Mouse (Mus musculus): ENCODE results near the gene Fibp. TPM values are rescaled to one million over a fixed set of nuclear protein-coding genes. Genes with fewer than 3 reads are reported as not detected.

Gene Fibp
- polyA plus RNA-seq, 1 experiment from 2014 or later = 169 TPM

DNA sequence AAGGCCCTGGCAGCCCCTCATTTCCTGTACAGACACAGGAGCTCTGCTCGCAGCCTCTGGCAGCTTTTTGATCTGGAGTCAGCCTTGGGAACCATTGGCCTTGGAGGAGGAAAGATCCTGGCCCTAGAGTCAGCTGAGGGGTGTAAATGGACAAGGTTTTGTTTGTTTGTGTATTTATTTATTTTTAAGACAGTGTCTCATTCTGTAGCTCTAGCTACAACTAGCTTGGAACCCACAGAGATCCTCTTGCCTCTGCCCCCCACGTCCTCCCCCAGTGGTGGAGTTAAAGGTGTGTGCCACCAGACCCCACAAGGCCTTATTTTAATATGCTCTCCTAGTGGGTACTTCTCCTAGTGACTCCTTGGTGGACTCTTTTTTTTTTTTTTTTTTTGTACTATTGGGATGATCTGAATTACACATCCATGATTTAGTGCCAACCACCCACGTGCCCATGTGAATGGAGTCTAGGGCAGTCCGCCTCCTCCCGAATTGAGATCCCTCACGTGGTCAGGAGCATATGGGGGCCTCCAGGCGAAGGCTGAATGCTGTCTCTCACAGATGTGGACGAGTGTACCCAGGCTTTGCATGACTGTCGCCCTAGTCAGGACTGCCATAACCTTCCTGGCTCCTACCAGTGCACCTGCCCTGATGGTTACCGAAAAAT, 16.7 kb downstream of the Fibp start:
- Histone ChIP-seq H3K27me3 (ENCODE audit: control insufficient read depth, insufficient read depth, low read length) (no peaks in the 10 kb centered on the region), H3K4me1 (ENCODE audit: control insufficient read depth, insufficient read depth, low read length) (peaks cover 21% of the 10 kb centered on the region), H3K36me3 (ENCODE audit: control insufficient read depth, insufficient read depth, low read length) (peaks cover 14% of the 10 kb centered on the region), H3K9ac (replicated peaks; ENCODE audit: low read length) (no peak overlapping the region), H3K9me3 (ENCODE audit: control insufficient read depth, low read length) (no peaks in the 10 kb centered on the region), H3K27ac (replicated peaks; ENCODE audit: low read depth, low read length) (no peak overlapping the region), H3K4me3 (replicated peaks; ENCODE audit: low read depth, low read length) (no peak overlapping the region), H3K4me2 (ENCODE audit: low read length) (no peak overlapping the region)
- DNase-seq = no peak
- 87% methylated on average over 10 of the region's 10 CpGs for WGBS
- no peak for ATAC-seq (ENCODE audit: low FRiP score, low TSS enrichment)

GRCm38 (mm10) chr19:5477668-5478300, 17.4 kb downstream of the Fibp start:
- Histone ChIP-seq H3K4me3 (replicated peaks; ENCODE audit: low read depth, low read length) (no peak overlapping the region), H3K27me3 (ENCODE audit: control insufficient read depth, insufficient read depth, low read length) (no peaks in the 10 kb centered on the region), H3K4me1 (ENCODE audit: control insufficient read depth, insufficient read depth, low read length) (peaks cover 21% of the 10 kb centered on the region), H3K4me2 (ENCODE audit: low read length) (no peak overlapping the region), H3K9ac (replicated peaks; ENCODE audit: low read length) (no peak overlapping the region), H3K9me3 (ENCODE audit: control insufficient read depth, low read length) (no peaks in the 10 kb centered on the region), H3K27ac (replicated peaks; ENCODE audit: low read depth, low read length) (no peak overlapping the region), H3K36me3 (ENCODE audit: control insufficient read depth, insufficient read depth, low read length) (peaks cover 20% of the 10 kb centered on the region)
- ATAC-seq (ENCODE audit: low FRiP score, low TSS enrichment) = no peak
- no peak for DNase-seq
- 92% methylated on average over 18 of the region's 18 CpGs for WGBS

- Histone ChIP-seq H3K9me3 (ENCODE audit: control insufficient read depth, low read length) (no peaks in the 10 kb centered on the region), H3K4me3 (replicated peaks; ENCODE audit: low read depth, low read length) (no peak overlapping the region), H3K27me3 (ENCODE audit: control insufficient read depth, insufficient read depth, low read length) (no peaks in the 10 kb centered on the region), H3K4me1 (ENCODE audit: control insufficient read depth, insufficient read depth, low read length) (peaks cover 8% of the 10 kb centered on the region; the same call in 1 of the 2 replicates), H3K36me3 (ENCODE audit: control insufficient read depth, insufficient read depth, low read length) (peaks cover 42% of the 10 kb centered on the region), H3K4me2 (ENCODE audit: low read length) (no peak overlapping the region), H3K27ac (replicated peaks; ENCODE audit: low read depth, low read length) (no peak overlapping the region), H3K9ac (replicated peaks; ENCODE audit: low read length) (no peak overlapping the region)
- WGBS = 92% methylated on average over 10 of the region's 10 CpGs
- DNase-seq (no peak), ATAC-seq (ENCODE audit: low FRiP score, low TSS enrichment) (no peak)
Measured at GRCm38 (mm10) chr19:5480016-5480415, 19.6 kb downstream of the Fibp start.

GRCm38 (mm10) chr19:5481398-5481797, 21.0 kb downstream of the Fibp start:
- H3K4me3 ChIP-seq (replicated peaks; ENCODE audit: low read depth, low read length) = no peak overlapping the region
- H3K9ac ChIP-seq (replicated peaks; ENCODE audit: low read length) = no peak overlapping the region
- H3K4me2 ChIP-seq (ENCODE audit: low read length) = no peak overlapping the region
- WGBS = 90% methylated on average over 10 of the region's 10 CpGs
- no peak for DNase-seq
- ATAC-seq (ENCODE audit: low FRiP score, low TSS enrichment) = no peak
- H3K27ac ChIP-seq (replicated peaks; ENCODE audit: low read depth, low read length) = no peak overlapping the region
- H3K27me3 ChIP-seq (ENCODE audit: control insufficient read depth, insufficient read depth, low read length) = no peaks in the 10 kb centered on the region
- H3K9me3 ChIP-seq (ENCODE audit: control insufficient read depth, low read length) = no peaks in the 10 kb centered on the region
- no peaks in the 10 kb centered on the region for H3K4me1 ChIP-seq (ENCODE audit: control insufficient read depth, insufficient read depth, low read length)
- H3K36me3 ChIP-seq (ENCODE audit: control insufficient read depth, insufficient read depth, low read length) = peaks cover 56% of the 10 kb centered on the region

GRCm38 (mm10) chr19:5483386-5484359, 23.3 kb downstream of the Fibp start:
- ATAC-seq (ENCODE audit: low FRiP score, low TSS enrichment) (no peak), DNase-seq (no peak)
- peaks cover 13% of the 10 kb centered on the region for H3K4me1 ChIP-seq (ENCODE audit: control insufficient read depth, insufficient read depth, low read length)
- peaks cover 56% of the 10 kb centered on the region for H3K36me3 ChIP-seq (ENCODE audit: control insufficient read depth, insufficient read depth, low read length)
- H3K27ac ChIP-seq (replicated peaks; ENCODE audit: low read depth, low read length) = no peak overlapping the region
- H3K27me3 ChIP-seq (ENCODE audit: control insufficient read depth, insufficient read depth, low read length) = no peaks in the 10 kb centered on the region
- no peak overlapping the region for H3K4me3 ChIP-seq (replicated peaks; ENCODE audit: low read depth, low read length)
- 94% methylated on average over 19 of the region's 19 CpGs for WGBS
- no peaks in the 10 kb centered on the region for H3K9me3 ChIP-seq (ENCODE audit: control insufficient read depth, low read length)
- no peak overlapping the region for H3K4me2 ChIP-seq (ENCODE audit: low read length)
- H3K9ac ChIP-seq (replicated peaks; ENCODE audit: low read length) = no peak overlapping the region

DNA sequence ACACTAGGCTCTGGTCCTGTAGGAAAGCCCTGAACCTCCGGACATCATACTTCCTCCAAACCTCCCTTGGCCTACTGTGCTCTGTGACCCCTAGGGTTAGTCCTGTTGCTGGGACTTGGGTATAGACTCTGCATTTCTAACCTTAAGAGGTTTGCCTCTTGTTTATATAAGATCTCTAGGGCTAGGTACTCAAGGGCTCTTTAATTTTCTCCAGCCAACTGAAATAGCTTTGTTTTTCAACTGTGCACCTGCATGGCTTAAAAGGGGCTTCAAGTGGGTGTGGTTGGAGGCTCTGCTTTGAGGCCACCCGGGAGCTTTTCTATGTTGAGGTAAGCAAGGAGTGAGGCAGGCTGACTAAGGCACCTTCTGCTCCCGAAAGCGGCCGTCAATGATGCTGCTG, 24.1 kb downstream of the Fibp start:
- DNase-seq (no peak), ATAC-seq (ENCODE audit: low FRiP score, low TSS enrichment) (no peak)
- H3K4me1 ChIP-seq (ENCODE audit: control insufficient read depth, insufficient read depth, low read length) = peaks cover 18% of the 10 kb centered on the region
- no peak overlapping the region for H3K9ac ChIP-seq (replicated peaks; ENCODE audit: low read length)
- H3K36me3 ChIP-seq (ENCODE audit: control insufficient read depth, insufficient read depth, low read length) = peaks cover 52% of the 10 kb centered on the region
- H3K27ac ChIP-seq (replicated peaks; ENCODE audit: low read depth, low read length) = no peak overlapping the region
- H3K9me3 ChIP-seq (ENCODE audit: control insufficient read depth, low read length) = no peaks in the 10 kb centered on the region
- H3K4me3 ChIP-seq (replicated peaks; ENCODE audit: low read depth, low read length) = no peak overlapping the region
- WGBS = 90% methylated on average over 5 of the region's 5 CpGs
- H3K27me3 ChIP-seq (ENCODE audit: control insufficient read depth, insufficient read depth, low read length) = no peaks in the 10 kb centered on the region
- H3K4me2 ChIP-seq (ENCODE audit: low read length) = no peak overlapping the region

- ATAC-seq (ENCODE audit: low FRiP score, low TSS enrichment) (no peak), DNase-seq (no peak)
- H3K4me3 ChIP-seq (replicated peaks; ENCODE audit: low read depth, low read length) = no peak overlapping the region
- H3K27me3 ChIP-seq (ENCODE audit: control insufficient read depth, insufficient read depth, low read length) = no peaks in the 10 kb centered on the region
- H3K9ac ChIP-seq (replicated peaks; ENCODE audit: low read length) = no peak overlapping the region
- no peaks in the 10 kb centered on the region for H3K9me3 ChIP-seq (ENCODE audit: control insufficient read depth, low read length)
- H3K27ac ChIP-seq (replicated peaks; ENCODE audit: low read depth, low read length) = no peak overlapping the region
- H3K4me2 ChIP-seq (ENCODE audit: low read length) = no peak overlapping the region
- 92% methylated on average over 8 of the region's 8 CpGs for WGBS
- peaks cover 18% of the 10 kb centered on the region for H3K4me1 ChIP-seq (ENCODE audit: control insufficient read depth, insufficient read depth, low read length)
- peaks cover 52% of the 10 kb centered on the region for H3K36me3 ChIP-seq (ENCODE audit: control insufficient read depth, insufficient read depth, low read length)
Measured at GRCm38 (mm10) chr19:5485371-5485770, 25.0 kb downstream of the Fibp start.

DNA sequence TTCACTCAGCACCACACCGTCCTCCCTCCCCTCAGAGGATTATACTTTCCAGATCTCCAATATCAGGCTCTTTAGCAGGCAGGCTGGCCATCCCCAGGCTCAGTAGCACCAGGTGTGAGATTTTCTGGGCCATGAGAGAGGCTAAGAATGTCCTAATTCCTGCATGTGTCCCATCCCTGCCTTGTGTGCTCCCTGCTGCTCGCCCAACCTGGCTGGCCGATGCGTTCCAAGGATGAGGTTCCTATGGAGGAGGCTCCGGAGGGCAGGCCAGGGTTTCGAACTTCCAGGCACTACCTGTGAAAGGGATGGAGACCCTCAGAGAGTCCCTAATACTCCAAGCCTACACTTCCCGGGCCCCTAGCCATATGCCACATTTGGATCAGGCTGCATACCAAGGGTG, 25.4 kb downstream of the Fibp start:
- DNase-seq = no peak
- H3K4me2 ChIP-seq (ENCODE audit: low read length) = no peak overlapping the region
- 93% methylated on average over 7 of the region's 7 CpGs for WGBS
- peaks cover 18% of the 10 kb centered on the region for H3K4me1 ChIP-seq (ENCODE audit: control insufficient read depth, insufficient read depth, low read length)
- H3K27me3 ChIP-seq (ENCODE audit: control insufficient read depth, insufficient read depth, low read length) = no peaks in the 10 kb centered on the region
- peaks cover 52% of the 10 kb centered on the region for H3K36me3 ChIP-seq (ENCODE audit: control insufficient read depth, insufficient read depth, low read length)
- no peaks in the 10 kb centered on the region for H3K9me3 ChIP-seq (ENCODE audit: control insufficient read depth, low read length)
- H3K4me3 ChIP-seq (replicated peaks; ENCODE audit: low read depth, low read length) = no peak overlapping the region
- 0 out of 2 replicates have a peak overlapping the region, but pooled peaks have one; percentile 10 for H3K9ac ChIP-seq (replicated peaks; ENCODE audit: low read length)
- no peak overlapping the region for H3K27ac ChIP-seq (replicated peaks; ENCODE audit: low read depth, low read length)
- ATAC-seq (ENCODE audit: low FRiP score, low TSS enrichment) = no peak
